Mouse (Mus musculus) midbrain, postnatal 0 days (tissue): ENCODE measurements around the gene Olfr149. TPM values are rescaled to one million over a fixed set of nuclear protein-coding genes. Genes with fewer than 3 reads are reported as not detected.

ENCODE experiments used
- ATAC-seq: fragments of 200-750 bp; cut with Nextera tagmentation; 2 replicates; pipeline ENCODE4 v1.8.0; 2017; ENCODE audit warnings: moderate number of reproducible peaks, mild to moderate bottlenecking, moderate TSS enrichment, moderate library complexity; ENCODE audit not compliant: low FRiP score
- DNase-seq: peaks from one replicate; pipeline ENCODE4 v3.0.0-alpha.2; 2015; ENCODE audit warnings: low spot score
- H3K27ac ChIP-seq: fragments of 300-500 bp; sonication (generic); 2 replicates; pipeline ENCODE4 v1.5.1; 2014; ENCODE audit warnings: low read depth, mild to moderate bottlenecking, low read length, mixed read lengths
- H3K27me3 ChIP-seq: fragments of 300-500 bp; sonication (generic); 2 replicates; pipeline ENCODE4 v1.6.1; 2014; ENCODE audit warnings: low read length, control low read depth, mixed read lengths; ENCODE audit not compliant: insufficient read depth
- H3K36me3 ChIP-seq: fragments of 300-500 bp; sonication (generic); 2 replicates; pipeline ENCODE4 v1.6.1; 2014; ENCODE audit warnings: low read length, control low read depth, mixed read lengths; ENCODE audit not compliant: insufficient read depth
- H3K4me1 ChIP-seq: fragments of 300-500 bp; sonication (generic); 2 replicates; pipeline ENCODE4 v1.6.1; 2014; ENCODE audit warnings: mild to moderate bottlenecking, control low read depth, antibody characterized with exemption, low read length, mixed read lengths; ENCODE audit not compliant: insufficient read depth
- H3K4me2 ChIP-seq: fragments of 300-500 bp; sonication (generic); 2 replicates; pipeline ENCODE4 v1.6.1; 2014; ENCODE audit warnings: low read depth, mild to moderate bottlenecking, low read length, mixed read lengths; ENCODE audit not compliant: poor library complexity, severe bottlenecking
- H3K4me3 ChIP-seq: fragments of 300-500 bp; sonication (generic); 2 replicates; pipeline ENCODE4 v1.5.1; 2014; ENCODE audit warnings: low read depth, mild to moderate bottlenecking, low read length, moderate library complexity
- H3K9ac ChIP-seq: fragments of 300-500 bp; sonication (generic); replicated peaks from 2 replicates; pipeline ENCODE4 v1.6.1; 2014; ENCODE audit warnings: mild to moderate bottlenecking, low read length, moderate library complexity, mixed read lengths; ENCODE audit not compliant: poor library complexity, severe bottlenecking
- H3K9me3 ChIP-seq: fragments of 300-500 bp; sonication (generic); 2 replicates; pipeline ENCODE4 v1.6.1; 2016; ENCODE audit warnings: low read length, control low read depth
- CTCF ChIP-seq: IDR thresholded peaks from 2 replicates; pipeline ENCODE4 v1.5.1; 2016; ENCODE audit warnings: antibody characterized with exemption, mild to moderate bottlenecking
- WGBS: fragments of 180-500 bp; shearing (Covaris S2); extraction: QIAGEN DNeasy Blood & Tissue Kit; methylation state at CpG from one replicate; pipeline ENCODE4 v1.1.7; 2014; 5-methylcytosine and 5-hydroxymethylcytosine counted together
- polyA plus RNA-seq: library from polyadenylated mRNA; unstranded; fragments of >200 nt; fragmentation: Nextera tagmentation; extraction: Ambion mirVana; gene quantifications from 2 replicates; pipeline ENCODE4 v1.2.1, GENCODE M21; 2015
- total RNA-seq: library from RNA; depleted of rRNA; stranded (reverse); fragments of >200 nt; gene quantifications from 2 replicates; pipeline ENCODE4 v1.2.3, GENCODE M21; 2014; rRNA removed

Olfr149 gene
- total RNA-seq (not detected in 2 replicates), polyA plus RNA-seq (not detected in 2 replicates)

DNA sequence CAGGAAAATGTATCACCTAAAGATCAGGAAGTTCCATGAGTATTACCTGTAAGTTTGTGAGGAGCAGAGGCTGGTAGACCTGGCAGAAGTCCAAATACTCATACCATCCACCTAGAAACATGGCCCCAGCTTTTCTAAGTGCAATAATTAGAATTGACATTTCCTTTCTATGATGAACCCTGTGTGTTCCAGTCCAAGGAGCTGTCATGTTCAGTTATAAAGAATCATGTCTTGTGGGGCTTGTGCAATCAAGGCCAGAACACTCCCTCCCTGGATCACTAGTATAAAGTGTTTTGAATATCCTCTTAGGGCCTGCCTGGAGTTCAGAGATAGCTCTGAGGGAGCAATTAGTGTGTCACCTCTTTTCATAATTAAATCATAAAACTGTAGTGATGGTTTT, at the start of gene Olfr149:
Gene Olfr149 (minus strand): TSS at position 101 of the 400 bp plus-strand sequence.
- H3K9ac ChIP-seq = no peak within 1 kb of the TSS
- H3K9me3 ChIP-seq = no peaks in the 10 kb centered on the region
- ATAC-seq (no peak), DNase-seq (no peak)
- H3K36me3 ChIP-seq = no peaks in the 10 kb centered on the region
- no peak for TF ChIP-seq CTCF
- H3K27me3 ChIP-seq = no peaks in the 10 kb centered on the region
- H3K4me3 ChIP-seq = no peak within 1 kb of the TSS
- H3K27ac ChIP-seq = no peak within 1 kb of the TSS
- no peak within 1 kb of the TSS for H3K4me2 ChIP-seq
- H3K4me1 ChIP-seq = no peaks in the 10 kb centered on the region

DNA sequence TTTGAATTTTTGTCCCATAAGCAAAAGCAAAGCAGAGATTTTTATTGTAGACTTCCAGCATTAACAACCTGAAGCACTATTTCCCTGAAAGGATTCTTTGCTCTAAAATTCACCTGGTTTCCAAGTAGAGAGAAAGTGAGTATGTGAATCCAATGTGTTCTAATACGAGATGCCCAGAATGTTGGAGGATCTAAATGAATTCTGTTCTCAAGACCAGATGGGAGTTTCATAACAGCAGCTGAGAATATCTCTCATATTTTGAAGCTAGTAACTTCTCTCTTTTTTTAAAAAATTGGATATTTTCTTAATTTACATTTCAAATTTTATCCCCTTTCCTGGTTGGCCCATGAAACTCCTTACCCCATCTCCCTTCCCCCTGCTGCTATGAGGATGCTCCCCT, 39.5 kb upstream of the Olfr149 start:
- no peak for TF ChIP-seq CTCF
- Histone ChIP-seq H3K9ac (no peak overlapping the region), H3K27ac (no peak overlapping the region), H3K4me2 (no peak overlapping the region), H3K36me3 (no peaks in the 10 kb centered on the region), H3K4me1 (no peaks in the 10 kb centered on the region), H3K9me3 (no peaks in the 10 kb centered on the region), H3K4me3 (no peak overlapping the region), H3K27me3 (no peaks in the 10 kb centered on the region)
- DNase-seq = no peak
- WGBS = 97% methylated on average over 1 of the region's 1 CpGs
- ATAC-seq = no peak

DNA sequence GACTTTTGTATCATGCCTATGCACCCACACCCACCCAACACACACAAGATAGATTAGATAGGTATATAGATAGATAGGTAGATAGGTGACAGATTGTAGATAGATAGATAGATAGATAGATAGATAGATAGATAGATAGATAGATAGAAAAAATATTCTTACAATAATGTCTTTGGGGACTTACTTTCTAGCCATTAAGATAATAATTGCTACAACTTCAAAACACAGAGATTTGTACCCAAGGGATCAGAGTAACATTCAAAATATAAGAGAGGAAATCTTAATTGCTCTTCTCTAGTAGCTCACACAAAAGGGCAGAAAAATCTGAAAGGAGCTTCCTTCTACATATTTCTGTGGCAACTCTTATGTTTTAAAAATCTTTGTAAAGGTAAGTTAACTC, 39.0 kb upstream of the Olfr149 start, which contains the start of gene Olfr967:
Gene Olfr967 (plus strand): TSS at position 301 of the 400 bp plus-strand sequence.
- no peaks in the 10 kb centered on the region for H3K4me1 ChIP-seq
- no peaks in the 10 kb centered on the region for H3K27me3 ChIP-seq
- no peak within 1 kb of the TSS for H3K4me3 ChIP-seq
- no peak within 1 kb of the TSS for H3K9ac ChIP-seq
- TF ChIP-seq CTCF = no peak
- no peak for DNase-seq
- H3K4me2 ChIP-seq = no peak within 1 kb of the TSS
- no peak for ATAC-seq
- no peaks in the 10 kb centered on the region for H3K9me3 ChIP-seq
- H3K36me3 ChIP-seq = no peaks in the 10 kb centered on the region
- H3K27ac ChIP-seq = no peak within 1 kb of the TSS

DNA sequence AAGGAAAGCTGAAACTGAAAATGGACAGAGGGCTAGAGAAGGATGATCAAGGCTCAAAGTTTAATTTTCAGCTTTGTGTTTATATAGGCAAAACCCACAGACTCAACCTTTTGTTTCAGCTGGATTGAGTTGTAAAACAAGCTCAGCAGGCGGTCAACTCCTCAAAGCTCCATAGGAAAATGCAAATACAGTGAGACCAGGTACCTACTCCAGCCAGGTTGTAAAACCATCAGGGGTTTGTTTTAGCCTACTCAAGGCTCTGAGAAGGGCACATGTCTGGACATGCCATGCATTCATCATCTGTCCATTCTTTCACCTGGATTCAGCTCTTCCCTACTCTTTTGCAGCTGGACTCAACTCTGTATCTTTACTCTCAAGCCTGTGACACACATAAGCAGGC, 33.8 kb upstream of the Olfr149 start:
- no peak overlapping the region for H3K27ac ChIP-seq
- WGBS = 90% methylated on average over 1 of the region's 1 CpGs
- no peaks in the 10 kb centered on the region for H3K36me3 ChIP-seq
- H3K9ac ChIP-seq = no peak overlapping the region
- no peaks in the 10 kb centered on the region for H3K9me3 ChIP-seq
- H3K4me1 ChIP-seq = no peaks in the 10 kb centered on the region
- no peaks in the 10 kb centered on the region for H3K27me3 ChIP-seq
- no peak overlapping the region for H3K4me3 ChIP-seq
- H3K4me2 ChIP-seq = no peak overlapping the region
- TF ChIP-seq CTCF = no peak
- DNase-seq (no peak), ATAC-seq (no peak)

DNA sequence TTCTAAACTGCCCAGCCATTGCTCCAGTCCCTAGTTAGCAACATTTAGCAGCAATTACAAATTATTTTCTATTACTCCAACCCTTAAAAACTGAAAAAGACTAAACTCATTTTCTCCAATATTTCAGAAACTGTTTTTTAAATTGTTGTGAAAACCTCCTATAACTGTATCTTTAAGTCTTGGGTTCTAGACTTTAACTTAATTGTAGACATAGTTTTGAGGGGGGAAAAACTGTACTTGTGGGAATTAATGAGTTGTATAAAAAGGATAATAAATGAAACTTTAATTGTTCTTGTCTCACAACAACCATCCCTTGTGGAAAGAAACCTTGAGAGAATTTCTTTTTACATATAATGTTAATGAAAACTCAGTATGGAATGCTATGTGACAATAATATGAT, 23.8 kb upstream of the Olfr149 start, which contains the start of gene Olfr150:
Gene Olfr150 (plus strand): TSS at position 301 of the 400 bp plus-strand sequence.
- Histone ChIP-seq H3K4me3 (no peak within 1 kb of the TSS), H3K27me3 (no peaks in the 10 kb centered on the region), H3K9ac (no peak within 1 kb of the TSS), H3K4me1 (no peaks in the 10 kb centered on the region), H3K36me3 (no peaks in the 10 kb centered on the region), H3K9me3 (no peaks in the 10 kb centered on the region), H3K27ac (no peak within 1 kb of the TSS), H3K4me2 (no peak within 1 kb of the TSS)
- ATAC-seq (no peak), DNase-seq (no peak)
- no peak for TF ChIP-seq CTCF

DNA sequence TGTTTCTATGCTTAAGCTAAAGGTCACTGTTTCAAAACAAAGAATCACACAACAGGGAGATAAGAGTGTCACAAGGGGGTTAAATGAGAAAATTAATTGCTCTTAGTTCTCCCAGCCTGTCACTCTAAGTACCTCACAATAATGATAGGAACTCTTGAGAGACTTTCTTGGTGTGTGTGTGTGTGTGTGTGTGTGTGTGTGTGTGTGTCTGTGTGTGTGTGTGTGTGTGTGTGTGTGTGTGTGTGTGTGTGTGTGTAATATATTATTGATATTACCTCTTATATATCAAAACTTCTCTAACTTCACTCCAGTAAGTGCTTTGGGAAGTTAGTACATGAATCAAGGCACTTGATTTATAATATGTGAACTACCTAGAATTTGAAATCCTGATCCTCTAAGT, 4.1 kb upstream of the Olfr149 start, which contains the start of gene Olfr965:
Gene Olfr965 (plus strand): TSS at position 301 of the 400 bp plus-strand sequence.
- Histone ChIP-seq H3K4me1 (no peaks in the 10 kb centered on the region), H3K36me3 (no peaks in the 10 kb centered on the region), H3K4me3 (no peak within 1 kb of the TSS), H3K27ac (no peak within 1 kb of the TSS), H3K4me2 (no peak within 1 kb of the TSS), H3K9me3 (no peaks in the 10 kb centered on the region), H3K9ac (no peak within 1 kb of the TSS), H3K27me3 (no peaks in the 10 kb centered on the region)
- ATAC-seq (no peak), DNase-seq (no peak)
- TF ChIP-seq CTCF = no peak
